Mouse (Mus musculus): Measurements from ENCODE around the gene Traip. TPM values are rescaled to one million over a fixed set of nuclear protein-coding genes. Genes with fewer than 3 reads are reported as not detected.
A peak's percentile ranks its signal among the peaks of the same experiment; 100 is the strongest.

Traip gene
- total RNA-seq (2021), result 10 to 100 TPM in 1 of 2 experiments, 1 to 10 TPM in 1; 9.5 to 10.9 TPM
- long read RNA-seq, experiment 1, partial matches to known transcripts, result 4 of 16 reads
- long read RNA-seq, experiment 1, other reads (novel, unspliced or antisense), result 11 of 16 reads
- long read RNA-seq, experiment 2, partial matches to known transcripts, result 8 of 17 reads
- long read RNA-seq, experiment 2, other reads (novel, unspliced or antisense), result 8 of 17 reads

DNA sequence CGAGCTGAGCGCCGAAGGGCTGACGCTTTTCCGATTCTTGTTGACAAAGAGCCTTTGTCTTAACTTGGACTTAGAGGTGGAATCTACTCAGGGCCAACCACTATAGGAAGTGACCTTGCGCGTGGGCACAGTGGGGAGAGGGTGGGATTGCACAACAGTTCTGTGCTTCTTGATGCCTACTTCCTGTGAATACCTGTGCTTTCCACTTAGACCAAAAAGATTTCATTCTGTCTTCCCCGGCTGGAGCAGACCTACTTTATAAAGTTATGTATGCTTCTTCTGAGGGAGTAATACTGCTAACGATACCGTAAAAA is at the start of gene Traip:
Traip (plus strand) TSS at position 215 of the 314 bp plus-strand sequence.
- TF ChIP-seq CTCF (IDR thresholded peaks at IDR 0.05), result no peak
- no peak for DNase-seq (ENCODE audit: extremely low spot score in 1 of 2, low spot score in 2 of 2)
- Histone ChIP-seq H3K4me3 (peak within 1 kb of the TSS; percentile 54), H3K27ac (peak within 1 kb of the TSS; percentile 87)
- intact Hi-C loops (cut with DNase I), result no loop called here

DNA sequence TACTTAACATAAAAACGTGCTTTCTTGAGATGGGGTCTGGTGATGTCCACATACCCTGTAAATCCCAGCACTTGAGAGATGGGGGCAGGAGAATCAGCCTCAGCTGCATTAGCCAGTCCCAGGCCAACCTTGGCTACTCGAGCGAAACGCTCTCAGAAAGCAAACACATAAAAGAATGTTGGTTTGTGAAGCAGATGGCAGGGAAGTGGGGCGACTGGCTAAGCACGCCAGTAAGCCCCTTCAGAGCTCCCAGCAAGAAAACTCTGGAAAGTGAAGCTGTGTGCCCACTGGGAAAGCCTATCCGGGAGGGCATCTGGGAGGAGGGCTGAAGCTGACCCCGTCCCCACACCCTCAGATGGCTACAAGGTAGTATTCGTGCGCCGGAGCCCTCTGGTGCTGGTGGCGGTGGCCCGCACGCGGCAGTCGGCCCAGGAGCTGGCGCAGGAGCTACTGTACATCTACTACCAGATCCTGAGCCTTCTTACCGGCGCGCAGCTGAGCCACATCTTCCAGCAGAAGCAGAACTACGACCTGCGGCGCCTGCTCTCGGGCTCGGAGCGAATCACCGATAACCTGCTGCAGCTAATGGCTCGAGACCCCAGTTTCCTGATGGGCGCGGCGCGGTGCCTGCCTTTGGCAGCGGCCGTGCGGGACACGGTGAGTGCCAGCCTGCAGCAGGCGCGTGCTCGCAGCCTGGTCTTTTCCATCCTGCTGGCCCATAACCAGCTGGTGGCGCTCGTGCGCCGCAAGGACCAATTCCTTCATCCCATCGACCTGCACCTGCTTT is 48.9 kb upstream of the Traip start:
- peak; percentile 75 for TF ChIP-seq CTCF (IDR thresholded peaks at IDR 0.05)
- Histone ChIP-seq H3K4me3 (peak overlapping the region; percentile 31), H3K27ac (peak overlapping the region; percentile 3; the same call in 1 of the 2 replicates)
- peak; percentile 82 to 84 for DNase-seq (ENCODE audit: extremely low spot score in 1 of 2, low spot score in 2 of 2)
- intact Hi-C loops (cut with DNase I), result no loop called here

DNA sequence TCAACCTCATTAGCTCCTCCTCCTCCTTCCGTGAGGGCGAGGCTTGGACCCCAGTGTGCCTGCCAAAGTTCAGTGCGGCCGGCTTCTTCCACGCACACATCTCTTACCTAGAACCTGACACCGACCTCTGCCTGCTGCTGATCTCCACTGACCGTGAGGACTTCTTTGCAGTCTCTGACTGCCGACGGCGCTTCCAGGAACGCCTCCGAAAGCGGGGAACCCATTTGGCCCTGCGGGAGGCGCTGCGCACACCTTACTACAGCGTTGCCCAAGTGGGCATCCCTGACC is 48.4 kb upstream of the Traip start:
- intact Hi-C loops (cut with DNase I), result no loop called here
- DNase-seq (ENCODE audit: extremely low spot score in 1 of 2, low spot score in 2 of 2), result no peak
- no peak for TF ChIP-seq CTCF (IDR thresholded peaks at IDR 0.05)

DNA sequence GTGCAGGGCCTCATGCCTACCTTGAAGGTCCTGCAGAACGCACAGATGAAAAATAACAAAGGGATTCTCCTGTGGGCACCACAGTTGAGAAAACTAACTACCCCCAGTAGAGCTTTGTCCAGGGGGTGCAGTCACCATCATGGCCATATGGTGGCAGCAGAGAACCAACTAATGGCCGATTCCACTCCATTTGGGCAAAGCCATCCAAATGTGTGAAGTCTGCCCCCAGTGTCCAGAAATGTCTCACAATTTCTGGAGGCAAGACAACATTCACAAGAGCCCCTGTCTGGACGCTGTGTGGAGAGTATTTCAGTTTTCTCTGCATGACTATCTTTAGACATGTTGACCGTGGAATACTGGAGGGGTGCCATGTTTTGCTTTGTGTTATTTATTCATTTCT is 45.2 kb upstream of the Traip start:
- Histone ChIP-seq H3K27ac (no peak overlapping the region), H3K4me3 (no peak overlapping the region)
- peak; percentile 83 to 90 for DNase-seq (ENCODE audit: extremely low spot score in 1 of 2, low spot score in 2 of 2)
- TF ChIP-seq CTCF (IDR thresholded peaks at IDR 0.05), result no peak; the same call in none of the 2 replicates
- intact Hi-C loops (cut with DNase I), result loop anchor here (1.0 kb wide), 4 partner anchors 58 to 163 kb away; no protein-coding TSS in a partner anchor

More for the DNA sequence above, 48.4 kb upstream of the Traip start:
- H3K27ac ChIP-seq, result no peak overlapping the region
- no peak overlapping the region for H3K4me3 ChIP-seq

DNA sequence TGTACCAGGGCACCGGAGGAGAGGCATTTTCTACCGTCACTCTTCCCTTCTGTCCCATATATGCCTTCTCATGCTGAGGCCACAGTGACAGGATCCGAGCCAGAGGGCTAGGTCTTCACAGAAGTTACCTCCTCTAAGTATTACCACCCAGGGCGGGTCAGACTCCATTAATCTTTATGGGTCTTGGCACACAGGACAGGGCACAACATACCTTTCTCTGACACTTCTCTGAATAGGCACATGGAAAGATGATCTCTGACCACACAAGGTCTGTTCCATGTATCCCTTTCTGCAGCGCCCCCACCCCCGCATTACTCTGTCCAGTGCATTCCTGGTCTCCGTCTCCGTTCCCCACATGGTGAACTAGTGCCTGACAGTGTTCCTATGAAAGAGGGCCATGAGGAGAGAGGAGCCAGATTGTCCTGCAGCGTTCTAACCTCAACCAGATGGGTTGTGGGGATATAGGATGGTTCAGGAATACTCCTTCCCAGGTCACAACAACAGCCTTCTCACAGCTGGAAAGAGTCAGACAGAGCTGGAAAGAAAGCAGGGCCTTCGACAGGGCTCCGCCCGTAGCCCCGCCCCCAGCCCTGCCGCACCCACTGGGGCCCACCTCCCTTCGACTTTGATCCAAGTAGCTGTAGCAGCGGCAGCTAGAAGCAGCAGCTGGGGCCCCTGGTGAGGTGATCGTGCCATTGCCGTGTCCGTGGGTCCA is 43.5 kb upstream of the Traip start, which contains the start of gene Mst1r:
Mst1r (plus strand) TSS at position 622 of the 715 bp plus-strand sequence.
- intact Hi-C loops (cut with DNase I), result no loop called here
- H3K4me3 ChIP-seq, result no peak within 1 kb of the TSS
- TF ChIP-seq CTCF (IDR thresholded peaks at IDR 0.05), result no peak
- no peak within 1 kb of the TSS for H3K27ac ChIP-seq
- DNase-seq (ENCODE audit: extremely low spot score in 1 of 2, low spot score in 2 of 2), result no peak

DNA sequence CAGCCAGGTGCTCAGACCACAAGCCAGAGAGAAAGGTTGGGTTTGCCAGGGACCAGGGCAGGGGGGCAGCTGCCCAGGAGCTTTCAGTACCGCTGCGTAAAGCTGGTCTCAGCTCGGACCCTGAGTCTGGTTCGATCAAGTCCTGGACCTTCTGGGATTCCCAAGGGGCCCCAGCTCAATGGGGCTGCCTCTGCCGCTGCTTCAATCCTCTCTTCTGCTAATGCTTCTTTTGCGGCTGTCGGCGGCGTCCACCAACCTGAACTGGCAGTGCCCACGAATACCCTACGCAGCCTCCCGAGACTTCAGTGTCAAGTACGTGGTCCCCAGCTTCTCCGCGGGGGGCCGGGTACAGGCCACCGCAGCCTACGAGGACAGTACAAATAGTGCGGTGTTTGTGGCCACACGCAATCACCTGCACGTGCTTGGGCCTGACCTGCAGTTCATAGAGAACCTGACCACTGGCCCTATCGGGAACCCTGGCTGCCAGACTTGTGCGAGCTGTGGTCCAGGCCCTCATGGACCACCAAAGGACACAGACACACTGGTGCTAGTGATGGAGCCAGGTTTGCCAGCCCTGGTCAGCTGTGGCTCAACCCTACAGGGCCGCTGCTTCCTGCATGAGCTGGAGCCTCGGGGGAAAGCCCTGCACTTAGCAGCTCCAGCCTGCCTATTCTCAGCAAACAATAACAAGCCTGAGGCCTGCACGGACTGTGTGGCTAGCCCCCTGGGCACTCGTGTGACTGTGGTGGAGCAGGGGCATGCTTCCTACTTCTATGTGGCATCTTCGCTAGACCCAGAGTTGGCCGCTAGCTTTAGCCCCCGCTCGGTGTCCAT is 42.8 kb upstream of the Traip start:
- no peak overlapping the region for H3K4me3 ChIP-seq
- no peak for TF ChIP-seq CTCF (IDR thresholded peaks at IDR 0.05)
- intact Hi-C loops (cut with DNase I), result no loop called here
- DNase-seq (ENCODE audit: extremely low spot score in 1 of 2, low spot score in 2 of 2), result no peak
- H3K27ac ChIP-seq, result no peak overlapping the region

DNA sequence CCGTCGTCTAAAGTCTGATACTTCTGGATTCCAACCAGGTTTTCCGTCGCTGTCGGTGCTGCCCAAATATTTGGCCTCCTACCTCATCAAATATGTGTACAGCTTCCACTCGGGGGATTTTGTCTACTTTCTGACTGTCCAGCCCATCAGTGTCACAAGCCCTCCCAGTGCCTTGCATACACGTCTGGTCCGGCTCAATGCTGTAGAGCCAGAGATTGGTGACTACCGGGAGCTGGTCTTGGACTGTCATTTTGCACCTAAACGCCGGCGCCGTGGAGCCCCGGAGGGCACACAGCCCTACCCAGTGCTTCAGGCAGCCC is 42.2 kb upstream of the Traip start:
- no peak overlapping the region for H3K4me3 ChIP-seq
- intact Hi-C loops (cut with DNase I), result no loop called here
- no peak for TF ChIP-seq CTCF (IDR thresholded peaks at IDR 0.05)

DNA sequence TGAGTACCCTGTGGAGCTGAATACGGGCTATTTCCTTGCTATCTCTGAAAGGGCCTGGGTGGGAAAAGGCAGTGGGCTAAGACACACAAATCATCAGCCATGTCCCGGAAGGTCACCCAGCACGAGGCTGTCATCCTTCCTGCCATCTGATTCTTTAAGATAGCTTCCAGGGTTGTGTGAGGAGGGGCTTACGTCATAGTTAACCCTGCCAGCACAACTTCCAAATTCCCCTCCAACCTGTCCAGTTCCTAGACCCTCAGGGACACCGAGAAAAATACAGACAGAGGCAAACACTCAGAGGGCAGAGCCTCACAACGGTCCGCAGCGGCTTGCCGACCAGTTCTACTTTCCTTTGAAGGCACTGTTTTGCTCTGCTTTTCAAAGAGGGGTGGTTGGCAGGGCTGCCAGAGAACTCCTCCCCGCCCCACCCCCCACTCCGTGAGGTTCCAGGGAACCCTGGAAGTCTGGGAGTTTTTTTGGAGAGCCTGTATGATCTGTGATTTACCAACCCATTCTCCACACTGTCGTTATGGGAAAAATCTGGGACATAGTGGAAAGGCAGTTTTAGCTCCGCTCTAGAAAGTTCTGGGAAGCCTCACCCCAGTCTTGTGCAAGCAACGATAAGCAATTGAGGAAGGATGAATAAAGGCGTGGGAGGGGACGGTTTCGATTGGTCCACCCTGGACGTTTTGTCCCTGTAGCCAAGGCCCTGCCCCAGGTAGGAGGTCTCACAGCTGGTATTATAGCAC is 41.4 kb upstream of the Traip start:
- H3K27ac ChIP-seq, result no peak overlapping the region
- no peak for TF ChIP-seq CTCF (IDR thresholded peaks at IDR 0.05)
- no peak for DNase-seq (ENCODE audit: extremely low spot score in 1 of 2, low spot score in 2 of 2)
- no peak overlapping the region for H3K4me3 ChIP-seq
- intact Hi-C loops (cut with DNase I), result no loop called here

More for the DNA sequence above, 42.2 kb upstream of the Traip start:
- no peak for DNase-seq (ENCODE audit: extremely low spot score in 1 of 2, low spot score in 2 of 2)
- H3K27ac ChIP-seq, result no peak overlapping the region

DNA sequence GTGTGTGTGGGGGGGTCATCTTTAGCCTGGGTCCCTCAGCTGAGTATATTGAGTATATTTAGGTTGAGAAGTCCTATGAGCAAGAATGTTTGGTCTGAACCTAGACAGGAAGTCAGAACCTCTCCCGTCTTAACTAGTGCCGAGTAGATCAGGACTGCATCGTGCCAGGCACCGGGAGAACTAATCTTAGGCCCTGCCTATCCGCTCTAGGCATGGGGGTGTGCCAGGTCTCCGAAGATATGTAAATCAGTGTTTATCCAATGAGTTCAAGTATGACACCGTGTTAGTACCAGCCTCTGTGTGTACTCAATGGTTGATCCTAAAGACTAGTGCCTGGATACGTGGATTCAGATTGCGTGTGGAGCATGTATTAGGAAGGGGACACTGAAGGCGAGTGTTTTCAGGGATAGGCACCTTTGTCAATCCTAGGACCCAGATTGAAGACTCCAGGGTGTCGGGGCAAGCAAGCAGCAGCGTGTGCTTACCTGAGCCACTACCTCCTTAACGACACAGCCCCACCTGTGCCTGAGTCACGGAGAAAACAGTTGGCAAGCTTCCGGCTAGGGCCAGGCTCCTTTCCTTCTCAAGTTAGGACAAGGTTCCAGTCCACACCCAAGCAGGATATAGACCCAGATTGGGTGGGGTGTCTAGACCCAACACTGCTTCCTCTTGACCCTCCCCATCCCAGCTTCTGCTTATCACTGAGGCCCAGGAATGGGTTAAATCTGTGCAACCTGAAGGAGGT is 39.7 kb upstream of the Traip start:
- no peak for DNase-seq (ENCODE audit: extremely low spot score in 1 of 2, low spot score in 2 of 2)
- intact Hi-C loops (cut with DNase I), result no loop called here
- Histone ChIP-seq H3K27ac (no peak overlapping the region), H3K4me3 (no peak overlapping the region)
- TF ChIP-seq CTCF (IDR thresholded peaks at IDR 0.05), result no peak

DNA sequence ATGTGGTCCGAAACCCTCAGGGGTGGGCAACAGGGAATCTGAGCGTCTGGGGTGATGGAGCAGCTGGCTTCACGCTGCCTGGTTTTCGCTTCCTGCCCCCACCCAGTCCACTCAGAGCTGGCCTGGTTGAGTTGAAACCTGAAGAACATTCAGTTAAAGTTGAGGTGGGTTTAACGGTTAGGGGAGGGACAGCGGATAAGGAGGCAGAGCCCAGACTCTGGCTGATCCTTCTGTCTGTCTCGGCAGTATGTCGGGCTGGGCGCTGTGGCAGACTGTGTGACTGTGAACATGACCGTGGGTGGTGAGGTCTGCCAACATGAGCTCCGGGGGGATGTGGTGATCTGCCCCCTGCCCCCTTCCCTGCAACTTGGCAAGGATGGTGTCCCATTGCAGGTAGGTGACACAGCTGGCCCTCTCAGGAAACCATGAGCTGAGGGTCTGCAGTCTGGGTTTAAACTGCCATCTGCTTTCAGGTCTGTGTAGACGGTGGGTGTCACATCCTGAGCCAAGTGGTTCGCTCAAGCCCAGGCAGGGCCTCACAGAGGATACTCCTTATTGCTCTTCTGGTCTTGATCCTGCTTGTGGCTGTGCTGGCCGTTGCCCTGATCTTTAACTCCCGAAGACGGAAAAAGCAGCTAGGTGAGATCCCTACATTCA is 35.0 kb upstream of the Traip start:
- intact Hi-C loops (cut with DNase I), result no loop called here
- no peak for DNase-seq (ENCODE audit: extremely low spot score in 1 of 2, low spot score in 2 of 2)
- no peak for TF ChIP-seq CTCF (IDR thresholded peaks at IDR 0.05)

More for the DNA sequence above, 35.0 kb upstream of the Traip start:
- no peak overlapping the region for H3K27ac ChIP-seq
- no peak overlapping the region for H3K4me3 ChIP-seq

All from left cerebral cortex, adult 2 months (tissue).